9 mouse cellular contexts compared by ENCODE assay signal in genomic region chr6:31369875-31370274, GRCm38 (mm10). TPM values are rescaled to one million over a fixed set of nuclear protein-coding genes. Genes with fewer than 3 reads are reported as not detected.
DNase-seq lines count a peak whose midpoint lies in the region; ATAC-seq and TF ChIP-seq lines count a peak whose summit lies in the region.
"Had no signal": no experiment of that assay in that cellular context is flagged by ENCODE, and none has a peak within 500 bp of the region (broad histone marks: within the 10 kb centered on the region; RNA-seq: fewer than 3 reads in every experiment).

No protein-coding gene starts in this region.

- H3K36me3 ChIP-seq in liver, adult 2 months (ENCODE audit: control insufficient read depth, insufficient read depth, low read length) = no peaks in the 10 kb centered on the region
- H3K36me3 ChIP-seq in liver, embryonic 11.5 days (ENCODE audit: control insufficient read depth, insufficient read depth, low read length) = no peaks in the 10 kb centered on the region
- H3K36me3 ChIP-seq in forebrain, embryonic 12.5 days (replicated peaks) = no peaks in the 10 kb centered on the region
- H3K36me3 ChIP-seq: limb, embryonic 13.5 days had no signal

- peak; percentile 51; the same call in 1 of the 2 replicates for TF ChIP-seq CTCF in liver, adult 2 months (IDR thresholded peaks at IDR 0.05; ENCODE audit: low read depth, low read length)
- TF ChIP-seq CTCF in Patski (IDR thresholded peaks at IDR 0.05) = peak; percentile 74

- H3K9me3 ChIP-seq in liver, embryonic 11.5 days (ENCODE audit: control insufficient read depth, low read length) = no peaks in the 10 kb centered on the region
- H3K9me3 ChIP-seq in forebrain, embryonic 12.5 days = no peaks in the 10 kb centered on the region
- H3K9me3 ChIP-seq: limb, embryonic 13.5 days had no signal

- CTCF ChIA-PET in Patski (lab: Charles Lee) = interaction anchor here (0.7 to 1.6 kb wide), 4 partner anchors 12 to 86 kb away, joined by 3 to 5 read pairs (median 4); no protein-coding TSS in a partner anchor

- WGBS in liver, adult 2 months = 68% methylated on average over 3 of the region's 3 CpGs
- 65% methylated on average over 3 of the region's 3 CpGs for WGBS in liver, embryonic 11.5 days
- 84% methylated on average over 3 of the region's 3 CpGs for WGBS in forebrain, embryonic 12.5 days

- POLR2A ChIA-PET in Patski (lab: Charles Lee) = no interaction called here

- no peak for TF ChIP-seq POLR2A in liver, adult 2 months (IDR thresholded peaks at IDR 0.05; ENCODE audit: extremely low read depth, insufficient read depth, low read length)

- H3K79me2 ChIP-seq in liver, adult 2 months (ENCODE audit: control insufficient read depth, insufficient read depth, low read length) = no peaks in the 10 kb centered on the region

- no peak overlapping the region for H3K4me2 ChIP-seq in liver, embryonic 11.5 days
- no peak overlapping the region for H3K4me2 ChIP-seq in forebrain, embryonic 12.5 days
- H3K4me2 ChIP-seq: limb, embryonic 13.5 days had no signal

- no peak overlapping the region for H3K9ac ChIP-seq in liver, adult 2 months (ENCODE audit: low read depth, low read length)
- no peak overlapping the region for H3K9ac ChIP-seq in liver, embryonic 11.5 days (ENCODE audit: low read depth, low read length)
- no peak overlapping the region for H3K9ac ChIP-seq in forebrain, embryonic 12.5 days
- H3K9ac ChIP-seq: limb, embryonic 13.5 days had no signal

- no peaks in the 10 kb centered on the region for H3K27me3 ChIP-seq in liver, adult 2 months (ENCODE audit: control insufficient read depth, insufficient read depth, low read length)
- H3K27me3 ChIP-seq in liver, embryonic 11.5 days (replicated peaks; ENCODE audit: control insufficient read depth, insufficient read depth, low read length) = no peaks in the 10 kb centered on the region
- H3K27me3 ChIP-seq in Patski = no peaks in the 10 kb centered on the region
- no peaks in the 10 kb centered on the region for H3K27me3 ChIP-seq in forebrain, embryonic 12.5 days
- H3K27me3 ChIP-seq: limb, embryonic 13.5 days had no signal

- H3K4me3 ChIP-seq in liver, adult 2 months (ENCODE audit: insufficient read depth, low read depth, low read length) = no peak overlapping the region
- no peak overlapping the region for H3K4me3 ChIP-seq in liver, embryonic 11.5 days (ENCODE audit: low read depth, low read length)
- H3K4me3 ChIP-seq in forebrain, embryonic 12.5 days (replicated peaks) = no peak overlapping the region
- H3K4me3 ChIP-seq: limb, embryonic 13.5 days had no signal

- no peak overlapping the region for H3K27ac ChIP-seq in liver, adult 2 months (replicated peaks; ENCODE audit: insufficient read depth, low read depth, low read length)
- H3K27ac ChIP-seq in liver, embryonic 11.5 days (ENCODE audit: low read depth, low read length) = no peak overlapping the region
- H3K27ac ChIP-seq in forebrain, embryonic 12.5 days = no peak overlapping the region
- H3K27ac ChIP-seq: limb, embryonic 13.5 days had no signal

- peak; percentile 68 for DNase-seq in liver, adult 2 months (ENCODE audit: extremely low read depth, low read depth, low spot score)
- DNase-seq in liver, embryonic 11.5 days (ENCODE audit: low spot score) = no peak
- DNase-seq in Patski (ENCODE audit: low read depth, low spot score) = no peak
- DNase-seq in c-Kit-positive CD71-negative TER-119-negative erythroid progenitor cells, embryonic 14.5 days (ENCODE audit: low read depth) = peak; percentile 6
- peak; percentile 72 for DNase-seq in kidney, adult 9 months
- DNase-seq in spleen, postnatal 4 days (ENCODE audit: low spot score in 2 of 2) = no peak

- no peaks in the 10 kb centered on the region; the same call in 1 of the 2 replicates for H3K4me1 ChIP-seq in liver, adult 2 months (ENCODE audit: control insufficient read depth, insufficient read depth, low read length)
- H3K4me1 ChIP-seq in liver, embryonic 11.5 days (replicated peaks; ENCODE audit: control insufficient read depth, insufficient read depth, low read length) = no peaks in the 10 kb centered on the region
- 0 out of 2 replicates have a peak, but pooled peaks cover 6% of the 10 kb centered on the region for H3K4me1 ChIP-seq in forebrain, embryonic 12.5 days

- in situ Hi-C loops in Patski (cut with MboI; ENCODE audit: low pct_unique_long_range_greater_than_20kb) = no loop called here

- no peak for ATAC-seq in liver, embryonic 11.5 days (replicated peaks; ENCODE audit: low FRiP score)
- ATAC-seq in Patski = no peak
- ATAC-seq in inflammation-experienced regulatory T-cells, adult 6 months = no peak
- no peak for ATAC-seq in forebrain, embryonic 12.5 days (ENCODE audit: low FRiP score)

RNA-seq across cellular contexts. Expression of gene Mkln1, which starts 28.7 kb away (rescaled TPM):
- 120 and 122 TPM in 2 replicates for total RNA-seq in liver, adult 2 months (2014; rRNA removed)
- polyA plus RNA-seq in liver, adult 2 months (2012; rRNA removed) = 57.7 and 67.0 TPM in 2 replicates
- 196 and 222 TPM in 2 replicates for polyA plus RNA-seq in liver, embryonic 11.5 days (2014; fragmentation: Nextera tagmentation; extraction: Ambion mirVana)
- 165 TPM for polyA plus RNA-seq in Patski (2021)
- polyA plus RNA-seq in inflammation-experienced regulatory T-cells, adult 6 months (2017; shearing (Covaris generic)) = 100 to 1,000 TPM; 299 to 352 (median 344) TPM
- 187 and 208 TPM in 2 replicates for polyA plus RNA-seq in forebrain, embryonic 12.5 days (2016; fragmentation: Nextera tagmentation; extraction: Ambion mirVana)

Comparison
In these comparisons a context has a peak if more than half of its experiments do, and no peak if none do; other contexts are left out.
1. DNase-seq: peak in liver, adult 2 months (single experiment), c-Kit-positive CD71-negative TER-119-negative erythroid progenitor cells, embryonic 14.5 days (single experiment) and kidney, adult 9 months (single experiment); none in liver, embryonic 11.5 days (single experiment), Patski (single experiment) and spleen, postnatal 4 days (0 of 2).